Mouse (Mus musculus) embryonic fibroblast, embryonic 13.5 days (primary cell): ENCODE measurements at regions not wholly inside any gene's neighbourhood (a gene's known extent, or its start where the extent isn't known, plus 50 kb on each side); places are given as distances from the start of the nearest gene placed in this dataset.

ENCODE experiments used
- CTCF ChIP-seq: IDR thresholded peaks from 2 replicates; pipeline ENCODE4 v1.5.1; 2011; ENCODE audit warnings: mild to moderate bottlenecking, control low read depth, low read length, moderate library complexity, borderline replicate concordance; ENCODE audit not compliant: insufficient read depth
- POLR2A ChIP-seq: IDR thresholded peaks from 2 replicates; pipeline ENCODE4 v1.6.1; 2011; ENCODE audit warnings: low read depth, mild to moderate bottlenecking, control low read depth, low read length, moderate library complexity

DNA sequence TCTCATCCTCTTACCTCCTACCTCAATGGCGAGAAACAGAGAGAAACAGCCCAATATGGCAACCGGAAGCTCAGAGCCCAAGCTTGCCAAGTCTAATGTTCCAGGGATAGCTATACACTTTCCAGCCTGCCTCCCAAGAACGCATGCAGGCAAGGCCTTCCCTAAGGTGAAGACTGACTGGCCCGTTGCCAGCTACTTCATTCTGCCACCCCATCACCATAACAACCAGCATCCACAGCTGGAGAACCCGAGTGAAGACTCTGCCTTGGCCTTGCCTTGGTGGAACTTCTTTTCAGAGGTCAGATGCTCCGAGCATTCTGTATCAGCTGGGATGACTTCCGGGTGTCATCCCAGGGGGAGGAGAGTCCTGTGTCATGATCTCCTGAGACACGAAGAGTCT, 130.6 kb downstream of the Vrk1 start:
- TF ChIP-seq CTCF: no peak
- no peak for TF ChIP-seq POLR2A
